Mouse (Mus musculus) neural tube, embryonic 11.5 days (tissue): ENCODE data around the gene Gnaz. TPM values are rescaled to one million over a fixed set of nuclear protein-coding genes. Genes with fewer than 3 reads are reported as not detected.

ENCODE experiments used
- ATAC-seq: fragments of 200-750 bp; cut with Nextera tagmentation; 2 replicates; pipeline ENCODE4 v1.8.0; 2017; ENCODE audit warnings: moderate number of reproducible peaks, mild to moderate bottlenecking, moderate TSS enrichment, moderate library complexity; ENCODE audit not compliant: insufficient read depth, low FRiP score, low TSS enrichment
- DNase-seq: peaks from one replicate; pipeline ENCODE4 v3.0.0-alpha.2; 2015; ENCODE audit warnings: low spot score
- H3K27ac ChIP-seq: fragments of 300-500 bp; sonication (generic); 2 replicates; pipeline ENCODE4 v1.5.1; 2014; ENCODE audit warnings: low read depth, mild to moderate bottlenecking, low read length
- H3K27me3 ChIP-seq: fragments of 300-500 bp; sonication (generic); 2 replicates; pipeline ENCODE4 v1.6.1; 2014; ENCODE audit warnings: mild to moderate bottlenecking, low read length, mixed read lengths; ENCODE audit not compliant: control insufficient read depth, insufficient read depth
- H3K36me3 ChIP-seq: fragments of 300-500 bp; sonication (generic); 2 replicates; pipeline ENCODE4 v1.6.1; 2014; ENCODE audit warnings: mild to moderate bottlenecking, low read length, moderate library complexity, mixed read lengths; ENCODE audit not compliant: control insufficient read depth, insufficient read depth
- H3K4me1 ChIP-seq: fragments of 300-500 bp; sonication (generic); 2 replicates; pipeline ENCODE4 v1.6.1; 2014; ENCODE audit warnings: low read length, mixed read lengths; ENCODE audit not compliant: control insufficient read depth, insufficient read depth
- H3K4me2 ChIP-seq: fragments of 300-500 bp; sonication (generic); 2 replicates; pipeline ENCODE4 v1.6.1; 2014; ENCODE audit warnings: low read depth, mild to moderate bottlenecking, moderate library complexity
- H3K4me3 ChIP-seq: fragments of 300-500 bp; sonication (generic); 2 replicates; pipeline ENCODE4 v1.5.1; 2014; ENCODE audit warnings: low read depth, low read length
- H3K9ac ChIP-seq: fragments of 300-500 bp; sonication (generic); 2 replicates; pipeline ENCODE4 v1.6.1; 2014; ENCODE audit warnings: mild to moderate bottlenecking, low read length
- H3K9me3 ChIP-seq: fragments of 300-500 bp; sonication (generic); 2 replicates; pipeline ENCODE4 v1.6.1; 2016; ENCODE audit warnings: low read length; ENCODE audit not compliant: control insufficient read depth
- WGBS: fragments of 180-500 bp; shearing (Covaris S2); extraction: QIAGEN DNeasy Blood & Tissue Kit; methylation state at CpG from one replicate; pipeline ENCODE4 v1.1.7; 2014; 5-methylcytosine and 5-hydroxymethylcytosine counted together
- polyA plus RNA-seq: library from polyadenylated mRNA; unstranded; fragments of >200 nt; fragmentation: Nextera tagmentation; extraction: Ambion mirVana; gene quantifications from 2 replicates; pipeline ENCODE4 v1.2.1, GENCODE M21; 2014

Gene Gnaz
- polyA plus RNA-seq, 1 experiment from 2014 or later, result 16.0 TPM

- Histone ChIP-seq H3K9ac (no peak overlapping the region), H3K27ac (no peak overlapping the region), H3K4me1 (0 out of 2 replicates have a peak, but pooled peaks cover 2% of the 10 kb centered on the region), H3K4me3 (no peak overlapping the region), H3K27me3 (no peaks in the 10 kb centered on the region), H3K36me3 (no peaks in the 10 kb centered on the region), H3K9me3 (no peaks in the 10 kb centered on the region), H3K4me2 (no peak overlapping the region)
- 95% methylated on average over 21 of the region's 21 CpGs for WGBS
- DNase-seq (no peak), ATAC-seq (no peak)
Observed at GRCm38 (mm10) chr10:75051364-75052074, 84.5 kb downstream of the Gnaz start.

- Histone ChIP-seq H3K9me3 (no peaks in the 10 kb centered on the region), H3K4me3 (no peak overlapping the region), H3K4me1 (0 out of 2 replicates have a peak, but pooled peaks cover 2% of the 10 kb centered on the region), H3K27ac (no peak overlapping the region), H3K4me2 (no peak overlapping the region), H3K36me3 (no peaks in the 10 kb centered on the region), H3K27me3 (no peaks in the 10 kb centered on the region), H3K9ac (no peak overlapping the region)
- 77% methylated on average over 8 of the region's 8 CpGs for WGBS
- DNase-seq (no peak), ATAC-seq (no peak)
Observed at GRCm38 (mm10) chr10:75052902-75053301, 85.9 kb downstream of the Gnaz start.

- H3K4me1 ChIP-seq, result 0 out of 2 replicates have a peak, but pooled peaks cover 2% of the 10 kb centered on the region
- H3K4me3 ChIP-seq, result no peak overlapping the region
- H3K9me3 ChIP-seq, result no peaks in the 10 kb centered on the region
- H3K9ac ChIP-seq, result no peak overlapping the region
- no peaks in the 10 kb centered on the region for H3K36me3 ChIP-seq
- no peaks in the 10 kb centered on the region for H3K27me3 ChIP-seq
- WGBS, result 90% methylated on average over 4 of the region's 4 CpGs
- H3K27ac ChIP-seq, result no peak overlapping the region
- no peak overlapping the region for H3K4me2 ChIP-seq
- ATAC-seq (no peak), DNase-seq (no peak)
Observed at GRCm38 (mm10) chr10:75053655-75054054, 86.7 kb downstream of the Gnaz start.

- WGBS, result 74% methylated on average over 6 of the region's 6 CpGs
- H3K36me3 ChIP-seq, result no peaks in the 10 kb centered on the region
- no peaks in the 10 kb centered on the region for H3K9me3 ChIP-seq
- H3K9ac ChIP-seq, result no peak overlapping the region
- H3K4me3 ChIP-seq, result no peak overlapping the region
- no peak overlapping the region for H3K4me2 ChIP-seq
- H3K27ac ChIP-seq, result no peak overlapping the region
- no peaks in the 10 kb centered on the region for H3K27me3 ChIP-seq
- ATAC-seq (no peak), DNase-seq (no peak)
- H3K4me1 ChIP-seq, result 0 out of 2 replicates have a peak, but pooled peaks cover 2% of the 10 kb centered on the region
Observed at GRCm38 (mm10) chr10:75054125-75054524, 87.1 kb downstream of the Gnaz start.

- ATAC-seq, result no peak
- Histone ChIP-seq H3K27me3 (no peaks in the 10 kb centered on the region), H3K9me3 (no peaks in the 10 kb centered on the region), H3K4me3 (no peak overlapping the region), H3K4me1 (peaks cover 9% of the 10 kb centered on the region), H3K27ac (no peak overlapping the region), H3K36me3 (no peaks in the 10 kb centered on the region), H3K4me2 (no peak overlapping the region), H3K9ac (no peak overlapping the region)
- no peak for DNase-seq
- WGBS, result 68% methylated on average over 5 of the region's 5 CpGs
Observed at GRCm38 (mm10) chr10:75055672-75056071, 88.7 kb downstream of the Gnaz start.

- Histone ChIP-seq H3K4me1 (peaks cover 9% of the 10 kb centered on the region), H3K9ac (no peak overlapping the region), H3K9me3 (no peaks in the 10 kb centered on the region), H3K27ac (no peak overlapping the region), H3K27me3 (no peaks in the 10 kb centered on the region), H3K4me2 (no peak overlapping the region), H3K4me3 (no peak overlapping the region), H3K36me3 (no peaks in the 10 kb centered on the region)
- no peak for ATAC-seq
- 23% methylated on average over 4 of the region's 4 CpGs for WGBS
- peak; percentile 34 for DNase-seq
Observed at GRCm38 (mm10) chr10:75056255-75056654, 89.3 kb downstream of the Gnaz start.

GRCm38 (mm10) chr10:75058336-75058735 lies 91.4 kb downstream of the Gnaz start:
- WGBS, result 83% methylated on average over 8 of the region's 8 CpGs
- no peaks in the 10 kb centered on the region for H3K36me3 ChIP-seq
- no peak overlapping the region for H3K4me2 ChIP-seq
- ATAC-seq (no peak), DNase-seq (no peak)
- no peaks in the 10 kb centered on the region for H3K27me3 ChIP-seq
- no peak overlapping the region for H3K27ac ChIP-seq
- no peak overlapping the region for H3K4me3 ChIP-seq
- no peaks in the 10 kb centered on the region for H3K9me3 ChIP-seq
- no peak overlapping the region for H3K9ac ChIP-seq
- peaks cover 21% of the 10 kb centered on the region for H3K4me1 ChIP-seq

- Histone ChIP-seq H3K9me3 (no peaks in the 10 kb centered on the region), H3K27me3 (no peaks in the 10 kb centered on the region), H3K27ac (no peak overlapping the region), H3K4me1 (peaks cover 26% of the 10 kb centered on the region), H3K36me3 (no peaks in the 10 kb centered on the region), H3K4me2 (no peak overlapping the region), H3K9ac (no peak overlapping the region), H3K4me3 (no peak overlapping the region)
- DNase-seq (no peak), ATAC-seq (no peak)
- 29% methylated on average over 9 of the region's 9 CpGs for WGBS
Observed at GRCm38 (mm10) chr10:75058761-75059395, 91.9 kb downstream of the Gnaz start.

GRCm38 (mm10) chr10:75059396-75059795 lies 92.4 kb downstream of the Gnaz start:
- Histone ChIP-seq H3K9ac (no peak overlapping the region), H3K4me3 (no peak overlapping the region), H3K4me1 (peaks cover 26% of the 10 kb centered on the region), H3K9me3 (no peaks in the 10 kb centered on the region), H3K27ac (no peak overlapping the region), H3K36me3 (no peaks in the 10 kb centered on the region), H3K27me3 (no peaks in the 10 kb centered on the region), H3K4me2 (peak overlapping the region; percentile 77; the same call in 1 of the 2 replicates)
- ATAC-seq (no peak), DNase-seq (peak; percentile 70)
- WGBS, result under 1% methylated on average over 11 of the region's 11 CpGs
